Mouse (Mus musculus) bone marrow macrophage, adult 2 months (primary cell): ENCODE data around the gene Plin5.

Source experiments
- CTCF ChIP-seq: IDR thresholded peaks from 2 replicates; pipeline ENCODE4 v1.5.1; 2012; ENCODE audit warnings: low read depth, mild to moderate bottlenecking, low read length, moderate library complexity
- POLR2A ChIP-seq: IDR thresholded peaks from 2 replicates; pipeline ENCODE4 v1.6.1; 2012; ENCODE audit warnings: mild to moderate bottlenecking, low read depth, low read length, borderline replicate concordance

GRCm38 (mm10) chr17:56066451-56066850 is 50.9 kb downstream of the Plin5 start:
- TF ChIP-seq POLR2A (no peak), CTCF (no peak)
